Mouse (Mus musculus): ENCODE measurements around the gene Casp3. TPM values are rescaled to one million over a fixed set of nuclear protein-coding genes. Genes with fewer than 3 reads are reported as not detected.

The Casp3 gene
- 36.0 and 38.8 TPM in 2 replicates for polyA plus RNA-seq (2012; rRNA removed)

DNA sequence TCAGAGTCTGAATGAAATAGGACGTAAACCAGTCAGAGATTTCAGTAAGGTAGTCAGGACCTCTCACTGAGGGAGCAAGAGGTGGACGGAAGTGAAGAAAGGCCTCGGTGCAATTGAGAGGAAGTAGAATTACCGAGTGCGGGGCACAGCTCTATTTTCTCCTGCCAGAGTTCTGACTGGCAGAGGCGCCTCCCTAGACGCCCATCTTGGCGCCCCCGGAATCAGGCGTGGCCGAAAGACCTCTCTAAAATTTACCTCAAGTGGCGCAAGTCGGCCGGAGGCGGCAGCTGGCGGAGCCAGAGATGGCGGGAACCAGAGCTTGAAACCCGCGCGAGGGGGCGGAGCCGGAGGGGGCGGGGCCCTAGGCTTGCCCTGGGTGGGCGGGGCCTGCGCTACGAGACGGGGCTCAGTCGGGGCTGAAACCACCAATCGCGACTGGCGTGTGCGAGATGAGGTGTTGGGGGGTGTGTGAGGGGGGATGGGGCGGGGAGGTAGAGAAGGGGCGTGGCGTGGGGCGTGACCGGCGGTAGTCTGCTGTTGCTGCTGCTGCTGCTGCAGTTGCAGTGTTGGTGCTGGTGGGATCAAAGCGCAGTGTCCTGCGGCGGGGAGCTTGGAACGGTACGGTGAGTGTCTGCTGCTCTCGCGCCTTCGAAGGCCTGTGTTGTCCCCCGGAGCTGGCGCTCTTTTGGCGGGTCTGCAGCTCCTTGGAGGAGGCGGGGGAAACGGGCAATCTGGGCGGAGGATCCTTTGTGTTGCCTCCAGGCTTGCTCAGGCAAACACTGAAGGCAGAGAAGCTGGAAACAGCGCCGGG lies at the start of gene Casp3, which contains the start of gene Primpol:
TSS of gene Casp3 (plus strand) at position 413 of the 811 bp plus-strand sequence.
TSS of gene Primpol (minus strand) at position 334 of the 811 bp plus-strand sequence.

Other genes starting within 250 kb of the Casp3 start
- 33.7 and 38.1 TPM in 2 replicates for gene Acsl1, start 146.3 kb upstream of the Casp3 start, polyA plus RNA-seq (2012; rRNA removed)
- gene Cenpu, start 65.3 kb upstream of the Casp3 start, polyA plus RNA-seq (2012; rRNA removed): 9.5 and 9.7 TPM in 2 replicates
- gene Primpol, start 79 bp upstream of the Casp3 start, polyA plus RNA-seq (2012; rRNA removed): 4.0 and 4.8 TPM in 2 replicates
- 4.9 and 6.0 TPM in 2 replicates for gene Irf2, start 122.4 kb downstream of the Casp3 start, polyA plus RNA-seq (2012; rRNA removed)